Mouse (Mus musculus): ENCODE measurements at regions not wholly inside any gene's neighbourhood (a gene's known extent, or its start where the extent isn't known, plus 50 kb on each side); places are given as distances from the start of the nearest gene placed in this dataset.

DNA sequence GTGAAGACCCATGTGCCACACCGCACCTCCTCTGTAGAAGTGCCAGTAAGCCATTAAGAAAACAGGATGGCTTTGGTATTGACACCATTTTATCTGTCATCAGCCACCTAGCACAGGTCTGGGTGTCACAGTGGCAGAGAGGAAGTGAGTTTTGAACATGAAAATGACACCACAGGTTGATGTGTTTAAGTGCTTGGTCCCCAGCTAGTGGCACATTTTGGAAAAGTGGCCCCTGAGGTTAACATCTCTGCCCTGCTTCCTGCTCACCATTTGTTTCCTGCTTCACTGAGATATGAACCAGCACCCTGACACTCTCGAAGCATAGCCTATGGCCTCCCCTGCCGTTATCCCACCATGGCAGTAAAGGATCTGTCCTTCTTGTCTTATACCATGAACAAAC, 297.4 kb upstream of the Id2 start:
- no peak for TF ChIP-seq CTCF (IDR thresholded peaks at IDR 0.05; ENCODE audit: low read depth, low read length)
- TF ChIP-seq POLR2A (IDR thresholded peaks at IDR 0.05; ENCODE audit: borderline replicate concordance, low read depth, low read length): no peak

All from bone marrow macrophage, adult 2 months (primary cell).